Mouse (Mus musculus): ENCODE results near the gene Ficd. TPM values are rescaled to one million over a fixed set of nuclear protein-coding genes. Genes with fewer than 3 reads are reported as not detected.

Ficd gene
- total RNA-seq (2021) = 10 to 100 TPM; 11.8 to 12.3 TPM

- intact Hi-C loops (cut with DNase I) = loop anchor here (5.0 kb wide), 1 partner anchor 37 kb away; the partner anchor contains the start of genes Iscu and Sart3
- DNase-seq (ENCODE audit: low spot score in 2 of 2) = peak; percentile 90
These were observed at the start of gene Ficd for GRCm38 (mm10) chr5:113735345-113736112. Gene Ficd, plus strand, starts transcription at chr5:113735803.

- intact Hi-C loops (cut with DNase I) = loop anchor here (5.0 kb wide), 1 partner anchor 35 kb away; the partner anchor contains the start of gene Cmklr1
- DNase-seq (ENCODE audit: low spot score in 2 of 2) = no peak
These were observed 48.1 kb upstream of the Ficd start for GRCm38 (mm10) chr5:113687514-113687913.

- DNase-seq (ENCODE audit: low spot score in 2 of 2) = no peak
- intact Hi-C loops (cut with DNase I) = no loop called here
These were observed 45.5 kb upstream of the Ficd start for GRCm38 (mm10) chr5:113690069-113690548.

GRCm38 (mm10) chr5:113690866-113691265 lies 44.7 kb upstream of the Ficd start:
- DNase-seq (ENCODE audit: low spot score in 2 of 2) = no peak
- intact Hi-C loops (cut with DNase I) = no loop called here

- intact Hi-C loops (cut with DNase I) = no loop called here
- DNase-seq (ENCODE audit: low spot score in 2 of 2) = no peak
These were observed 42.3 kb upstream of the Ficd start for GRCm38 (mm10) chr5:113693196-113693755.

GRCm38 (mm10) chr5:113694000-113694399 lies 41.6 kb upstream of the Ficd start:
- intact Hi-C loops (cut with DNase I) = no loop called here
- DNase-seq (ENCODE audit: low spot score in 2 of 2) = no peak

GRCm38 (mm10) chr5:113694415-113694814 lies 41.2 kb upstream of the Ficd start:
- intact Hi-C loops (cut with DNase I) = no loop called here
- DNase-seq (ENCODE audit: low spot score in 2 of 2) = no peak

GRCm38 (mm10) chr5:113700388-113701023 lies 35.1 kb upstream of the Ficd start:
- no peak for DNase-seq (ENCODE audit: low spot score in 2 of 2)
- intact Hi-C loops (cut with DNase I) = no loop called here

- intact Hi-C loops (cut with DNase I) = no loop called here
These were observed 31.6 kb upstream of the Ficd start for GRCm38 (mm10) chr5:113703803-113704585.

GRCm38 (mm10) chr5:113712861-113713260 lies 22.7 kb upstream of the Ficd start:
- DNase-seq (ENCODE audit: low spot score in 2 of 2) = no peak
- intact Hi-C loops (cut with DNase I) = no loop called here

More at GRCm38 (mm10) chr5:113703803-113704585, 31.6 kb upstream of the Ficd start:
- no peak for DNase-seq (ENCODE audit: low spot score in 2 of 2)

GRCm38 (mm10) chr5:113716581-113717388 lies 18.8 kb upstream of the Ficd start:
- peak; percentile 60 to 64 for DNase-seq (ENCODE audit: low spot score in 2 of 2)
- intact Hi-C loops (cut with DNase I) = loop anchor here (2.0 kb wide), 1 partner anchor 126 kb away; no protein-coding TSS in a partner anchor

GRCm38 (mm10) chr5:113719221-113719661 lies 16.4 kb upstream of the Ficd start:
- intact Hi-C loops (cut with DNase I) = no loop called here
- no peak for DNase-seq (ENCODE audit: low spot score in 2 of 2)

- intact Hi-C loops (cut with DNase I) = loop anchor here (5.0 kb wide), 2 partner anchors 75 to 230 kb away; partner anchors contain the start of gene Wscd2
- no peak for DNase-seq (ENCODE audit: low spot score in 2 of 2)
These were observed 13.2 kb upstream of the Ficd start for GRCm38 (mm10) chr5:113722224-113723013.

- DNase-seq (ENCODE audit: low spot score in 2 of 2) = no peak
- intact Hi-C loops (cut with DNase I) = loop anchor here (1.0 to 5.0 kb wide), 4 partner anchors 76 to 350 kb away; partner anchors contain the start of gene Wscd2
These were observed 11.9 kb upstream of the Ficd start for GRCm38 (mm10) chr5:113723567-113724237.

- intact Hi-C loops (cut with DNase I) = loop anchor here (1.0 to 5.0 kb wide), 4 partner anchors 77 to 351 kb away; partner anchors contain the start of gene Wscd2
- DNase-seq (ENCODE audit: low spot score in 2 of 2) = peak; percentile 73 to 87
These were observed 11.2 kb upstream of the Ficd start, which contains the start of gene 1700069L16Rik for GRCm38 (mm10) chr5:113724446-113724845. Gene 1700069L16Rik, minus strand, starts transcription at chr5:113724772.

GRCm38 (mm10) chr5:113725417-113725816 lies 10.2 kb upstream of the Ficd start:
- DNase-seq (ENCODE audit: low spot score in 2 of 2) = no peak
- intact Hi-C loops (cut with DNase I) = loop anchor here (2.0 kb wide), 1 partner anchor 255 kb away; no protein-coding TSS in a partner anchor

GRCm38 (mm10) chr5:113726618-113727017 lies 9.0 kb upstream of the Ficd start:
- no peak for DNase-seq (ENCODE audit: low spot score in 2 of 2)
- intact Hi-C loops (cut with DNase I) = no loop called here
